Mouse (Mus musculus): ENCODE measurements around the gene Adam17. TPM values are rescaled to one million over a fixed set of nuclear protein-coding genes. Genes with fewer than 3 reads are reported as not detected.

Gene Adam17
- polyA plus RNA-seq, 1 experiment from 2014 or later, result 55.6 TPM

GRCm38 (mm10) chr12:21285508-21286242 is 87.8 kb downstream of the Adam17 start:
- Histone ChIP-seq H3K9ac (ENCODE audit: low read length) (peak overlapping the region; percentile 92), H3K36me3 (ENCODE audit: control insufficient read depth, insufficient read depth, low read length) (no peaks in the 10 kb centered on the region), H3K9me3 (ENCODE audit: control insufficient read depth, low read length) (no peaks in the 10 kb centered on the region), H3K27me3 (ENCODE audit: control insufficient read depth, insufficient read depth, low read depth, low read length) (no peaks in the 10 kb centered on the region), H3K4me2 (ENCODE audit: low read depth, low read length) (peak overlapping the region; percentile 85), H3K4me1 (replicated peaks; ENCODE audit: control insufficient read depth, insufficient read depth, low read length) (peaks cover 23% of the 10 kb centered on the region), H3K4me3 (ENCODE audit: low read length) (peak overlapping the region; percentile 94), H3K27ac (ENCODE audit: low read length) (peak overlapping the region; percentile 67)
- ATAC-seq (ENCODE audit: low read depth), result peak; percentile 74
- WGBS, result under 1% methylated on average over 47 of the region's 47 CpGs

- peaks cover 23% of the 10 kb centered on the region for H3K4me1 ChIP-seq (replicated peaks; ENCODE audit: control insufficient read depth, insufficient read depth, low read length)
- H3K27me3 ChIP-seq (ENCODE audit: control insufficient read depth, insufficient read depth, low read depth, low read length), result no peaks in the 10 kb centered on the region
- H3K4me2 ChIP-seq (ENCODE audit: low read depth, low read length), result peak within 1 kb of the TSS; percentile 89
- peak within 1 kb of the TSS; percentile 97 for H3K9ac ChIP-seq (ENCODE audit: low read length)
- no peak for ATAC-seq (ENCODE audit: low read depth)
- H3K36me3 ChIP-seq (ENCODE audit: control insufficient read depth, insufficient read depth, low read length), result no peaks in the 10 kb centered on the region
- 48% methylated on average over 11 of the region's 11 CpGs for WGBS
- peak within 1 kb of the TSS; percentile 94 for H3K4me3 ChIP-seq (ENCODE audit: low read length)
- no peaks in the 10 kb centered on the region for H3K9me3 ChIP-seq (ENCODE audit: control insufficient read depth, low read length)
- peak within 1 kb of the TSS; percentile 90 for H3K27ac ChIP-seq (ENCODE audit: low read length)
Observed at GRCm38 (mm10) chr12:21284761-21285441, 88.5 kb downstream of the Adam17 start, which contains the start of gene Cpsf3. TSS of gene Cpsf3 (plus strand) at chr12:21285391.

- H3K27me3 ChIP-seq (ENCODE audit: control insufficient read depth, insufficient read depth, low read depth, low read length), result no peaks in the 10 kb centered on the region
- peaks cover 7% of the 10 kb centered on the region for H3K36me3 ChIP-seq (ENCODE audit: control insufficient read depth, insufficient read depth, low read length)
- H3K4me2 ChIP-seq (ENCODE audit: low read depth, low read length), result no peak overlapping the region
- H3K9ac ChIP-seq (ENCODE audit: low read length), result no peak overlapping the region
- H3K9me3 ChIP-seq (ENCODE audit: control insufficient read depth, low read length), result no peaks in the 10 kb centered on the region
- 79% methylated on average over 1 of the region's 1 CpGs for WGBS
- no peak overlapping the region for H3K4me3 ChIP-seq (ENCODE audit: low read length)
- no peak overlapping the region for H3K27ac ChIP-seq (ENCODE audit: low read length)
- H3K4me1 ChIP-seq (replicated peaks; ENCODE audit: control insufficient read depth, insufficient read depth, low read length), result no peaks in the 10 kb centered on the region
- ATAC-seq (ENCODE audit: low read depth), result no peak
Observed at GRCm38 (mm10) chr12:21277352-21277864, 96.0 kb downstream of the Adam17 start.

GRCm38 (mm10) chr12:21274446-21274845 is 99.0 kb downstream of the Adam17 start:
- Histone ChIP-seq H3K9ac (ENCODE audit: low read length) (no peak overlapping the region), H3K27me3 (ENCODE audit: control insufficient read depth, insufficient read depth, low read depth, low read length) (no peaks in the 10 kb centered on the region), H3K4me2 (ENCODE audit: low read depth, low read length) (no peak overlapping the region), H3K9me3 (ENCODE audit: control insufficient read depth, low read length) (no peaks in the 10 kb centered on the region), H3K4me1 (replicated peaks; ENCODE audit: control insufficient read depth, insufficient read depth, low read length) (no peaks in the 10 kb centered on the region), H3K4me3 (ENCODE audit: low read length) (no peak overlapping the region), H3K36me3 (ENCODE audit: control insufficient read depth, insufficient read depth, low read length) (peaks cover 13% of the 10 kb centered on the region), H3K27ac (ENCODE audit: low read length) (no peak overlapping the region)
- no peak for ATAC-seq (ENCODE audit: low read depth)
- WGBS, result 73% methylated on average over 7 of the region's 7 CpGs

Other genes with a start within 250 kb of the Adam17 start
- 112 and 115 TPM in 2 replicates for gene Cpsf3, start 88.2 kb downstream of the Adam17 start, polyA plus RNA-seq (2015; fragmentation: Nextera tagmentation; extraction: Ambion mirVana)
- gene Itgb1bp1, start 87.3 kb downstream of the Adam17 start, polyA plus RNA-seq (2015; fragmentation: Nextera tagmentation; extraction: Ambion mirVana), result 50.2 and 57.8 TPM in 2 replicates
- gene Iah1, start 57.2 kb downstream of the Adam17 start, polyA plus RNA-seq (2015; fragmentation: Nextera tagmentation; extraction: Ambion mirVana), result 70.1 and 77.2 TPM in 2 replicates
- gene Ywhaq, start 44.0 kb upstream of the Adam17 start, polyA plus RNA-seq (2015; fragmentation: Nextera tagmentation; extraction: Ambion mirVana), result 619 and 660 TPM in 2 replicates